Mouse (Mus musculus): ENCODE measurements around the gene Bhmt2. TPM values are rescaled to one million over a fixed set of nuclear protein-coding genes. Genes with fewer than 3 reads are reported as not detected.

Bhmt2 gene
- total RNA-seq, 4 experiments from 2014 or later, result not detected

DNA sequence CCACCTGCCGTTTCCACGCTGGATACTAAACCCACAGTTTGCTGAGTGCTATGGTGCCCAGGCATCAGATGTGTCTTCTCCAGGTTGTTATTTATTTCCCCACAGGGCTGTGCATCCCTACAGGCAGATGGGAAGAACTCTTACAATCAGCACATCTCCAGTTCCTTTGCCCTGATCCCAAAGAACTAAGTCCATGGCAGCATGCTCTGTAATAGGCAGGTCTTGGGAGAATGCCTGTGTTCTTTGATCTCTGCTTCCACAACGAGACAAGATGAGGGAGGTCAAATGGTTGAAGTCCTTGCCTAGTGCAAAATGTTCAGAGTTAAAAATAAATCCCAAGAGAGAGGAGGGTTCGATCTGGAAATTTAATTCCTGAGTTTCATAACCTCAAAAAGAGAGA, 34.5 kb downstream of the Bhmt2 start:
- DNase-seq (ENCODE audit: low spot score), result peak; percentile 4

DNA sequence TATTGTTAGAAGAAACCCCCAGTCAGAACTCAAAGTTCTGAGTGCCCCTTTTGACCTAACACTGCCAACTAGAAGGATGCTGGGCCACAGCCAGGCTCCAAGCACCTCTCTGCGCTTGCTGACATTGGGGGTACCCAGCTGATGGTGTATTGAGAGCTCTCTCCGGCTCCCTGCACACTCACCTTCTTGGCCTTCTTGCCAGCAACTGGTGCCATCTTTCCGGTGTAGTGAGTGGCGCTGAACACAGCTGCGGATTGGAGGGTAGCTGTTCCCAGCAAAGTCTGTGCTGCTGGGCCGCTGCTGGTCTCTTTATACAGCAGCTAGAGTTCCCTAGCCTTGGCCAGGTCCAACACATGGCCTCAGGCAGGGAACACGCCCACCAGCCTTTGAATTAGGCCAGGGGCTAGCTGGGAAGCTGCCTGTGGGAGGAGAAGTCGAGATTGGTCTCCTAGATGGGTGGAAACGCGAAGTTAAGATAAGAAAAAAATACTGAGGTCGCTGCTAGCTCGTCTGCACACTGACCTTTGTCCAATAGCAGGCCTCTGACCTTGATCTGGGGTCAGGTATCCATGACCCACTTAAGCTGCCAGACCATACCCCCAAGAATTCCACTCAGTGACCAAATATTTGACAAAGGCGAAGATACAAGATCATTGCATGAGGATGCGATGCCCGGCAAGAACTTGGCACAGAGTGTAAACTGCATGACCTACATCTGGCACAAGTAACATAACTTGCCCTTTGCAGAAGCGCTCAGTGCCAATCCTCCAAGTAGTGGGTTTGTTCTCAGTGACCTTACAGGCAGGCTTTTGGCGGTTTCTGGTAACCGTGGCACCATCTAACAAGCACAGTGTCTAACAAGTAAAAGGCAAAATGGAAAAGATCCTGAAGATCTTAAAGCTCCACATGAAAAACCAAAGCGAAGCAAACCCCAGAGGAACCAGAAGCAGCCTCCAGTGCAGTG, 36.5 kb downstream of the Bhmt2 start, which contains the start of gene Bhmt:
Bhmt (minus strand) TSS at position 680 of the 964 bp plus-strand sequence.
- no peak for DNase-seq (ENCODE audit: low spot score)

DNA sequence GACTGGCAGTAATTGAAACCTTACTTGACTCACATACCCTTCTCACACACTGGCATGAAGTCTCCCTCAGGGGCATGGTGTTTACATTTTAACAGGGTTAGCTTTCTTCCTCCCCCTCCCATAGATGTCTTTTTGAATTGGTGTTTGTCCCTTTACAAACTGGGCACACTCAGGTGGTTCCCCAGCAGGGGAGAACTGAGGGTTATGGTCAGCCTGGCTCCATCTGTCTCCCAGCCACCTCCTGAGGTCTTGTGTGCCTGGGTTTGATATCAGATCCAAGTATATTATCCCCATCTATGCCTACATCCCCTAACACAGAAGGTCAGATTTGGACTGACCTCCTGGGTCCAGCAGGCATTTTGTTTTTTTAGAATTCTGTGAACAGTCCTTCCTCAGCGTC, 37.5 kb downstream of the Bhmt2 start:
- no peak for DNase-seq (ENCODE audit: low spot score)

DNA sequence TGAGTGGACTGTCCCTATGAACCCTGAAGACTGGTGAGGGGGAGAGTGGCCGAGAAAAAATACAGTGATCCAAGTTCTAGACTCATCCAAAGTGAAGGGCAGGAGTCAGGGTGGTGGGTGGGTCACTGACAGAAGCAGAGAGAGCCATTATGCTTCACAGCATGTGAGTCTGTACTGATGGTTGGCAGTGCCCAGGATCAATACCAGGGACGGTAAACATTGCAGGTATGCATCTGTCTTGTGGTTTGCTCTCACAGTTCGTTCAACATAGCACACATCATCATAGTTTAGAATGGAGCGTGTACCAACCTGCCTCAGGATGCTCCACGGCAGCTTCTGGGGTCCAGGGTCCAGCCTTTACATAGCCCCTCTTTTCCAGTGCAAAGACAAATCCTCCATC, 41.2 kb downstream of the Bhmt2 start:
- DNase-seq (ENCODE audit: low spot score), result no peak

DNA sequence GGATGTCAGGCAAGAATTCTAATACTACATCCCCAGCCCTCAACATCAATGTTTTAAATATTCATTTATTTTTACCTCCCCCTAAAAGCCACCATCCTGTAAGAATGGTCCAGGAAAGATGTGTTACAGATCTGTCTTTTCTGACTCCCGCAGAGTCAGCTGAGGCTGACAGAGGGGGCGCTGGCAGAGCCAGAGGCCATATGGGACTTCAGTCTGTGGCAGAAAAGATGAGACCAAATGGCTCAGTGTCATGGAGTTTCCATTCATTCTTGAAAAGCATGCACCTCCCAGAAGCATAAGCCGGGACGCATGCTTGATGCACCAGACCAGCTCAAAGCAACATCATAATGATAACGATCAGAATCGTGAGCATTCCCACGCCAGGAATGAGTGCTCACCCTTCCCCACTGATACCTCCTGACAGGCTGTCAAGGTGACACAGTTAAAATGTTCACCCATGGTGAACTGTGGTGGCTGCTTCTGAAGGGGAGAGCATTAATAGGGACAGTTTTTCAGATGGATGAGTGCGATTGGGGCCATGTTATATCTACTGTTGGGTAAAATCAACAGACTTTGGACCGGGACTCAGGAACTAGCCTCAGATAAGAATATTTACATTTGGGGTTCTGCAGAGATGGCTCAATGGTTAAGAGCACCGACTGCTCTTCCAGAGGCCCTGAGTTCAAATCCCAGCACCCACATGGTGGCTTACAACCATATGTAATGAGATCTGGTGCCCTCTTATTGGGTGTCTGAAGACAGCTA, 43.0 kb downstream of the Bhmt2 start:
- no peak for DNase-seq (ENCODE audit: low spot score)

DNA sequence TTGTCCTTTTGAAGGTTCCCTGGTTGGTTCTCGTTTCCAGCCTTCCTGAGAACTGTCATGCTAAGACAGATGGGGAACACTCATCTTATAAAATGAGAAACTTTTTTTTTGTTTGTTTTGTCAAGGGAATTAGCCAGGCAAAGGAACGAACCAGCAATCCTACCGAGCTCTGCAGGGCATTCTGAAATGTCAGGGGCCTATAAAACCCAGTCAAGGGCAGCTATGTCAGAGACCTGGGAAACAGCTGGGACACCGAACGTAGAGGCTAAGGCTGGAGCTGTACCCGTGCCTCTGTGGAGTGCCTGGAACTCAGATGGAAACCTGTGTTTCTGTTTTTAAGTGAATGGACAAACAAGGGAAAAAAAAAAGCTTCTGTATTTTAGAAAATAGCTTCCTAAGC, 45.2 kb downstream of the Bhmt2 start:
- no peak for DNase-seq (ENCODE audit: low spot score)

DNA sequence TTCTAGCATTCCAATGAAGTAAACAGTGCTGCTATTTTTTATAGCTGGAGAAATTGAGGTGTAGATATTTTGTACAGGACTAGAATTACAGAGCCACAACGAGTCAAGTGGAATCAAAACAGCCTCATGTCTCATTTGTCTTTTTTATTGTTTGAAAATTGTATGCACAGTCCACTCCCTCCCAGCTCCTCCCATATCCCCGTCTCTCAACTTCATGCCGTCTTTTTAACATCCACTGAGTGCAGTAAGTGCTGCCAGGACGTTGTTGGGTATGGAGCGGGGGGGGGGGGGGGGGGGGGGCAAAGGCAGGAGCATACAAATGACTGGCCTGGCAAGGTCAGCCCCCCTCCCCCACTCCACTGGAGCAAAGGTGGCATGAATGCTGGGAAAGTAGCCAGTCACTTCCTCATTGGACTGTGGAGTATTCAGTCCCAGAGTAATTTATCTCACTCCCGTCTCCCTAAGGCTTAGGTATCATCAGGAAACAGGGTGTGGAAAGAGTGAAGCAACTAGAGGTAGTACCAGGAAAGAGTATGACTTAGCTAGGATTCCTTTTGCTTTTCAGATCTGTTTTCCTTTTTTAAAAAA, 59.6 kb downstream of the Bhmt2 start:
- DNase-seq (ENCODE audit: low spot score), result peak; percentile 34

DNA sequence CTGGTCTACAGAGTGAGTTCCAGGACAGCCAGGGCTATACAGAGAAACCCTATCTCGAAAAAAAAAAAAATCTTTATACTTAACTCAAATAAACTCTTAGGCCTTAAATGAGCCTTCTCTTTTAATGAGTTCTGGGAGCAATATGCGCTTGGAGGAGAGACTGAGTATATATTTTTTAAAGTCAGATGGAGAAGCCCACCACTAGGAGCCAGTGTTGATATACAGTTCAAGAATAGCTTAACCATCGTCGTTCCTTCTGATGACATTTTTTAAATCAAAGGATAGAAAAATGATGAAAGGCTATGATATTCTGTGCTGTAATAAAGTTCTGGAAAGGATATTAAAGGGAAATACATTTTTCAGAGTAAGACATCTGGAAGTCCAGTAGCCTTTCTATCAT, 60.3 kb downstream of the Bhmt2 start:
- DNase-seq (ENCODE audit: low spot score), result no peak

DNA sequence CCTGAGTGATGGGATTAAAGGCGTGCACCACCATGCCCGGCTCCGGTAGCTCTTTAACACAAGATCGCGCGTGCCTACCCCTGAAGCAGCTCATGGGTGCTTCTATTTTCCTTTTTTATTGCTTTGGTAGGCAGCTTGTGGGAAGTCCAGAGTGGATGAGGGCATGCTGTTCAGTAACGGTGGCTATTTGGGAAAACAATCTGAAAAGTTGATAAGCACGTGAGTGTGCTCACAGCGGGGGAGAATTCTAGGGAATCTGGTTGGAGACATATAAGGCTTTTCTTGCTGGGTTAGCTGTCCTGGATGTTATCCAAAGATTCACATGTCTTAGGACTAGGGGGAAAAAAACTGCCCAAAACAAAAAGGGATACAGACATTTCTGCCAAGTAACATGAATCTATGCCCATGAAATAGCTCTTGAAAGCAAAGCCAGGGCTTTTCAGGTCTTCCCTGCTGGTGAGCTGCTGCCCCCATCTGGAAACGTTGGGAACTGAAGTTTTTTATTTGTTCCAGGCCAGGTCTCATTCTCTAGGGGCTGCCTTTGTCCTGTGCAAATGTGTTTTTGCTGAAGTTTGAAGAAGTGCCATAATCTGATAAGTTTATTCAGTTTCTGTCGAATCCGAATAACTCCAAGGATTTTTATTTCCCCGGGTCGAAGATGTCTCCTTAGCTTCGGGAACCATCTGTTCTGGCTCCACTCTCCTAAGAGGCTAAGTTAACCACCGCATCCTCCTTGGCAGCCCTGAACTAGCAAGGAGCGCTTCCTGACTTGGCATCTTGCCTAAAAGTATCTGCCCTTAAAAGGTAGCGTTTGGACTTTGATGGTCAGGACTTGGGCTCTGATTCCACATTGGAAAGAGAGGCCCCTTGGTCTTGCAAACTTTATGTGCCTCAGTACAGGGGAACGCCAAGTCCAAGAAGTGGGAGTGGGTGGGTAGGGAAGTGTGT, 61.2 kb downstream of the Bhmt2 start:
- peak; percentile 74 for DNase-seq (ENCODE audit: low spot score)

DNA sequence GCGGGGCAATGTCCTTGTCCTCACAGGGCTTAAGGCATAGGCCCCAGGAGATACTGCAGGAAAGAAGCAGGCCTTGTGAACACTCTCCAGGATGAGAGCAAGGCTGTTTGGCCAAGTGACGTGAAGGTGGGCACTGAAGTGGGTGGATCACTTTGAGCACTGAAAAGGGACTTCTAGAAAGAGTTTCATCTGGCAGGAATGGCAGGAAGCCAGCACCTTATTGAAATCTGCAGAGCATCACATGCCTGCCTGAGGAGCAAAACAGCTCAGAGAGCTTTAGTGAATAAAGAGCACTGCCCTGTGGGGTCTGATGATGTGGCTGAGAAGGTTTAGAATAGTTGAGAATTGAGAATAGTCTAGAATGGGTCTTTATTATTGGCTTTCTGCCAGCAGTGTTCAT, 65.6 kb downstream of the Bhmt2 start:
- no peak for DNase-seq (ENCODE audit: low spot score)

DNA sequence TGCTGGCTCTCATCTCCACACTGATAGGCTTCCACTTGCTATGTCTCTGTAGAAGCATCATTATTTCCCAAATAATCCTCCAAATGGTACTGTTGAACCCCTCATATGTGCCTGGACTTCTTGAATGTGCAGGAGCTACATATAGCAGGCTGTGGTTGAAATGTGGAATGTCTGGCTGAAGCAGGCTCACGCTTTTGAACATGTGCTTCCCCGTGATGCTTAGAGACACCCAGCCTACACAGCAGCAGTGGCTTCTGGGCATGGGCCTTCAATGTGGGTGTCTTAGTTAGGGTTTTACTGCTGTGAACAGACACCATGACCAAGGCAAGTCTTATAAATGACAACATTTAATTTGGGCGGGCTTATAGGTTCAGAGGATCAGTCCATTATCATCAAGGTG, 66.4 kb downstream of the Bhmt2 start:
- no peak for DNase-seq (ENCODE audit: low spot score)

DNA sequence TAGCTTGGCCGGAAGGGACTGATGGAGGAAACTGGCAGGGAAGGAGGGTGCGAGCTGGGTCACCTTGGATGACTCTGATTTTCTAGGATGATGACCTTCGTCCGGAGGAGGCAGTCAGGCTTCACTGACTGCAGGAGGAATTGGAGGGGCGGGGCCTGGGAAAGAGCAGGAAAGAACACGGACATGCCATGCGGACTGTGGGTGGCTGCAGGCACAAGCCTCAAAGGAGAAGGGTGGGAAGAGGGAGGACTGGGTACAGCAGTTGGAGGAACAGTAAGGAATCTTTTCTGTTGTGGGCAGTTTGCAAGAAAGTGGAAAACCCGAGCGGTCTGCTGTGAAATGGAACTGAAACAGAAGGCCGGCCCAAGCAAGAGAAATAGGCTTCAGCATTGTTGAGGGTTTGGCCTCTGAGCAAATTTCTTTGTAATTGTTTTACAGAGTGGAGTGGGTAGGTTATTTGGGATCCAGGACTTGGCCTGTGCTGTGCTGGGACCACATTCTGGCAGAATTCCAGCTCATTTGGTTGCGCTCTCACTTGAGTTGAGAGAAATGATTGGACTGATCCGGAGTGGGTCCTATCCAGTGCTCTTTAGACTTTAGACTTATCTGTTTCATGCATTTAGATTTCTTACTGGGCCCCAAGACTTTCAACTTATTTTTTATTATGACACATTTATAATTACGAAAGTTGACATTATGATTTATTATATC, 67.1 kb downstream of the Bhmt2 start:
- DNase-seq (ENCODE audit: low spot score), result no peak

Other genes starting within 250 kb of the Bhmt2 start
- 10 to 100 TPM; 39.1 to 46.5 (median 45.1) TPM for gene Jmy, start 174.5 kb downstream of the Bhmt2 start, total RNA-seq (2022)
- gene Bhmt, start 36.3 kb downstream of the Bhmt2 start, total RNA-seq (2022), result not detected
- not detected for gene Dmgdh, start 131 bp upstream of the Bhmt2 start, total RNA-seq (2022)
- gene Arsb, start 97.3 kb upstream of the Bhmt2 start, total RNA-seq (2022), result 1 to 10 TPM; 4.6 to 5.7 (median 4.6) TPM

All from heart, adult 8-10 months (tissue).